Mouse (Mus musculus): ENCODE measurements around the gene Clip4.

Clip4 gene

GRCm38 (mm10) chr17:71872976-71873375 lies 104.7 kb downstream of the Clip4 start:
- DNase-seq (ENCODE audit: low spot score in 2 of 2) = peak in 1 of 2 experiments; percentile 9

GRCm38 (mm10) chr17:71874077-71874476 lies 105.8 kb downstream of the Clip4 start:
- DNase-seq (ENCODE audit: low spot score in 2 of 2) = peak; percentile 17 to 44

GRCm38 (mm10) chr17:71874795-71875194 lies 106.5 kb downstream of the Clip4 start:
- DNase-seq (ENCODE audit: low spot score in 2 of 2) = no peak

- no peak for DNase-seq (ENCODE audit: low spot score in 2 of 2)
Observed at GRCm38 (mm10) chr17:71875492-71875891, 107.2 kb downstream of the Clip4 start.

- no peak for DNase-seq (ENCODE audit: low spot score in 2 of 2)
Observed at GRCm38 (mm10) chr17:71881369-71881768, 113.1 kb downstream of the Clip4 start.

GRCm38 (mm10) chr17:71909107-71909506 lies 140.8 kb downstream of the Clip4 start:
- DNase-seq (ENCODE audit: low spot score in 2 of 2) = no peak

GRCm38 (mm10) chr17:71913188-71913587 lies 144.9 kb downstream of the Clip4 start:
- DNase-seq (ENCODE audit: low spot score in 2 of 2) = no peak

Measured in spleen, postnatal 36 days (tissue).